Mouse (Mus musculus): ENCODE measurements around the gene Ndufaf1. TPM values are rescaled to one million over a fixed set of nuclear protein-coding genes. Genes with fewer than 3 reads are reported as not detected.
A peak's percentile ranks its signal among the peaks of the same experiment; 100 is the strongest.
"Not testable (repeated sequence)": the region's sequence is repeated elsewhere in the genome, so short reads cannot be mapped to it uniquely, and the experiment has no call there.

Gene Ndufaf1
- polyA plus RNA-seq, 1 experiment from 2014 or later: 30.8 TPM

DNA sequence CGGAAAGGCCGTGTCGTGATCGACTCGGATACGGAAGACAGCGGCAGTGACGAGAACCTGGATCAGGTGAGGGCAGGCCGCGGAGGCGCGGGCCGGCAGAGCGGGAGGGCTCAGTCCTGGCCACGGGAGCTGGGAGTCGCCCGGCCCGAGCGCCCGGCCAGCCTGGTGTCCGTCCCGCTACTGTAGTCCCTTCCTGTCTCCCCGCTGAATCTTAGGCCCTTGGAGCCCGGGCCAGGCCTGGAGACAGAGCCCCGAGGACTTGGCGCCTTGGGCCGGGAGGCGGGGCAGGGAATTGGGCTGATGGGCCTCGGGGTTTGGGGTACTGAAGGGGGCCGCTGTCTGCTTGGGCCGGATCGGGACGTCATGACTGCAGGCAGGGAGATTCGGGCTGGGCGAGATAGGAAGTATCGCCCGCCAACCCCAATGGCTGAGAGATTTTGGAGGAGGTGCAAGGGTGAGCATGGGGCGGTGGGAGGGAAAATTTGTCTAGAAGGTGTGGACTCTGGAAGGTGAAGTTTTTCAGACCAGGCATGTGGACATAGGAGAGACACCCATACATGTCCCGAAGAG, 12.7 kb upstream of the Ndufaf1 start:
- H3K4me1 ChIP-seq (replicated peaks): peaks cover 29% of the 10 kb centered on the region
- peak overlapping the region; percentile 95 for H3K9ac ChIP-seq
- H3K36me3 ChIP-seq (replicated peaks): 0 out of 2 replicates have a peak, but pooled peaks cover 3% of the 10 kb centered on the region
- H3K27ac ChIP-seq (replicated peaks): peak overlapping the region; percentile 88
- peak overlapping the region; percentile 95 for H3K4me3 ChIP-seq (replicated peaks)
- peaks cover 8% of the 10 kb centered on the region for H3K27me3 ChIP-seq
- 0% methylated on average over 36 of the region's 39 CpGs for WGBS (ENCODE audit: insufficient replicate concordance)
- peak overlapping the region; percentile 85 for H3K4me2 ChIP-seq
- ATAC-seq (ENCODE audit: insufficient read depth): peak; percentile 82
- H3K9me3 ChIP-seq (replicated peaks): no peaks in the 10 kb centered on the region

DNA sequence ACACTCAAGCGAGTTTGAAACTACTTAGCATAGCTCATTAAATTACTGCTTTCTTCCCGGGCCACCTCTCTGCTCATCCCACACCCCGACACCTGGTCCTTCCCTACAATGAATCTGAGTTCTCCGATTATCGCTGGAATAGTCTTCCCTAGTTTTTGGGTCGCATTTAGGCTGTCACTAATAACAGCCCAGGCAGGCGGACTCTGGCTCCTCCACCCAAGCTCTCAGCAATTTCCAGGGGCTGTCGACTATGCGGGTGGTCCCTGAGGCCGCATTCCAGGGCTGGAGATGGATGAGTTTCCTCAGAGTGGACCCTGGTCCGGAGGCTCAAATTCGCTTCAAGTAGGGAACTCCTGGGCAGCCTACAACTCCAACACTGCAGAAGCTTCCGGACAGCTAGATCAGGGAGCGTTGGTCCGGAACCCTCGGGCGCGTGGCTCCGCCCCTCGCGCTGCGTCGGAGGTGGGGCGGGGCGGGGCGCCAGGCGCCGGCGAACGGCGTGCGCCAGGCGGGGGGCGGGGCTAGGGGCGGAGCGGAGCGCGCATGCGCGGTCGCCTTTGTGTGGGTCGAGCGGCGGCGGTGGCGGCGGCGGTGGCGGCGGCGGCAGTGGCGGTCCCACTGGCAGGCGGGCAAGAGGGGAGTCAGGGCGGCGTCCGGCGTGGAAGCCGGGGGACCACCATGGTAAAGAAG, 12.0 kb upstream of the Ndufaf1 start, which contains the start of gene Rtf1:
Rtf1 (plus strand) TSS at position 544 of the 690 bp plus-strand sequence.
- WGBS (ENCODE audit: insufficient replicate concordance): under 1% methylated on average over 56 of the region's 58 CpGs
- Histone ChIP-seq H3K36me3 (replicated peaks) (0 out of 2 replicates have a peak, but pooled peaks cover under 1% of the 10 kb centered on the region), H3K4me3 (replicated peaks) (peak within 1 kb of the TSS; percentile 95), H3K9ac (peak within 1 kb of the TSS; percentile 95), H3K27ac (replicated peaks) (peak within 1 kb of the TSS; percentile 89), H3K9me3 (replicated peaks) (no peaks in the 10 kb centered on the region), H3K27me3 (peaks cover 8% of the 10 kb centered on the region), H3K4me2 (peak within 1 kb of the TSS; percentile 85), H3K4me1 (replicated peaks) (peaks cover 26% of the 10 kb centered on the region)
- peak; percentile 93 for ATAC-seq (ENCODE audit: insufficient read depth)

DNA sequence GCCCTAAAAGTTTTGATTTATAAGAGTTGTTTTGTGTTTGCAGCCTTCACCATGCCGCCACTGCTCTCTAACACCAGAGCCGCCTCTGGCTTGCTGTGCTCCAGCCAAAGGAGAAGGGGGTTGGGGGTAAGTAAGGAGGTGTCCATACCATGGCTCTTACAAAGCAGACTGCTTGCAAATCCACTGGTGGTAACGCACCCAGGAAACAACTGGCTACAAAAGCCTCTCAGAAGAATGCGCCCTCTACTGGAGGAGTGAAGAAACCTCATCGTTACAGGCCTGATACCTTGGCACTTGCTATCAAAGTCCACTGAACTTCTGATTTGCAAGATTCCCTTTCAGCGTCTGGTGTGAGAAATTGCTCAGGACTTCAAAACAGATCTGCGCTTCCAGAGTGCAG, 6.4 kb upstream of the Ndufaf1 start:
- Histone ChIP-seq H3K4me3 (replicated peaks) (no peak overlapping the region), H3K9ac (no peak overlapping the region), H3K27me3 (peaks cover 8% of the 10 kb centered on the region), H3K4me2 (no peak overlapping the region), H3K36me3 (replicated peaks) (no peaks in the 10 kb centered on the region), H3K4me1 (replicated peaks) (peaks cover 15% of the 10 kb centered on the region), H3K9me3 (replicated peaks) (no peaks in the 10 kb centered on the region), H3K27ac (replicated peaks) (no peak overlapping the region)
- WGBS (ENCODE audit: insufficient replicate concordance): 24% methylated on average over 7 of the region's 7 CpGs
- no peak for ATAC-seq (ENCODE audit: insufficient read depth)

DNA sequence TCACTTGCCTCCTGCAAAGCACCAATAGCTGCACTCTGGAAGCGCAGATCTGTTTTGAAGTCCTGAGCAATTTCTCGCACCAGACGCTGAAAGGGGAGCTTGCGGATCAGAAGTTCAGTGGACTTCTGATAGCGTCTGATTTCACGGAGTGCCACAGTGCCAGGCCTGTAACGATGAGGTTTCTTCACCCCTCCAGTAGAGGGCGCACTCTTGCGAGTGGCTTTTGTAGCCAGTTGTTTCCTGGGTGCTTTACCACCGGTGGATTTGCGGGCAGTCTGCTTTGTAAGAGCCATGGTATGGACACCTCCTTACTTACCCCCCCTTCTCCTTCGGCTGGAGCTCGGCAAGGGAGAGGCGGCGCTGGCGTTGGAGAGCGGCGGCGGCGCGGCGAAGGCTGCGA, 3.1 kb upstream of the Ndufaf1 start:
- not testable (repeated sequence) for ATAC-seq (ENCODE audit: insufficient read depth); H3K27me3 ChIP-seq; H3K4me2 ChIP-seq; H3K36me3 ChIP-seq (replicated peaks); H3K4me3 ChIP-seq (replicated peaks); H3K27ac ChIP-seq (replicated peaks); H3K9ac ChIP-seq; H3K9me3 ChIP-seq (replicated peaks)
- WGBS (ENCODE audit: insufficient replicate concordance): 66% methylated on average over 20 of the region's 23 CpGs
- peaks cover 28% of the 10 kb centered on the region for H3K4me1 ChIP-seq (replicated peaks)

DNA sequence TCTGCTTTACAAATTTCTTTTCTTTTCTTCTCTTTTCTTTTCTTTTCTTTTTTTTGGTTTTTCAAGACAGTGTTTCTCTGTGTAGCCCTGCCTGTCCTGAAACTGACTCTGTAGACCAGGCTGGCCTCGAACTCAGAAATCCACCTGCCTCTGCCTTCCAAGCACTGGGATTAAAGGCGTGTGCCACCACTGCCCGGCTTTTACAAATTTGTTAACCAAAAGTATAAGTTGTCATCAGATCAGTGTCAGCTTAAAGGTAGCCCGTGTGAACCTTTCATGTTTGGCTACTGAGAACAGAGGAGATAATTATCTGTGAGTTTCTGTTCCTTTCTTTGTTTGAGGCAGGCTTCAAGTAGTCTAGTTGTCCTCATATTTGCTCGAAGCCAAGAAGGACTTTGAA, 18.4 kb downstream of the Ndufaf1 start:
- H3K4me2 ChIP-seq: no peak overlapping the region
- no peak overlapping the region for H3K27ac ChIP-seq (replicated peaks)
- no peak overlapping the region for H3K9ac ChIP-seq
- H3K4me1 ChIP-seq (replicated peaks): no peaks in the 10 kb centered on the region
- H3K27me3 ChIP-seq: no peaks in the 10 kb centered on the region
- H3K9me3 ChIP-seq (replicated peaks): no peaks in the 10 kb centered on the region
- no peak overlapping the region for H3K4me3 ChIP-seq (replicated peaks)
- no peak for ATAC-seq (ENCODE audit: insufficient read depth)
- H3K36me3 ChIP-seq (replicated peaks): peaks cover 100% of the 10 kb centered on the region
- WGBS (ENCODE audit: insufficient replicate concordance): 83% methylated on average over 5 of the region's 5 CpGs

DNA sequence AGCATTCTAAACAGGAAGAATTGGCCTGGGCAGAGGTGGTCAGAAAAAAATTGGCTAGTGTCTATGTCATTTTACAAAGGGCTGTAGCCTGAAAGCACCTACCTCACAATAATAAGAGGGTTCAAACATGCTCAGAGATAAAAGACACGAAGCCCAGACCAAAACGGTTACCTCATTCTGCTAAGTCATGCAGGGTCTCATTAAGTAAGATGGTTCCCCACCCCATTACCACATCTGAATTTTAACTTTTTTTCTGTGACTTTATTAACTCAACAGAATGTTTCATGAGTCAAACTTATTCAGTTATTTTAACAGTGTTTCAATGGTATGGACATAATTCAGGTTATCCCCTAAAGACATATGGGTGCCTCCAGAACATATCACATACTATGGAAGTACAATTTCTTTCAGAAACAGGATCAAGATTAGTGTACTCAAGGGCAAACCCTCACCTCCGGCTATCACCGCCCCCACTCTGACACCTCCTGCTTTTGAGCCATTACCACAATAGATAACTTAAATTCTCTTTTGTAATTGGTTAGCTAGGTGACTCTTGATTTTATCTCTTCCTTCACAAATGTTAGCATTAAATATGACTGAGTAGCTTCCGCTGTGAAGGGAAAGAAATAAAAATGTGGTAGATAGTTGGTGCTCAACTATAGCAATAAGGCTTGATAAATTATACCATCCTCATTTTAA, 21.3 kb downstream of the Ndufaf1 start:
- no peak overlapping the region for H3K4me3 ChIP-seq (replicated peaks)
- WGBS (ENCODE audit: insufficient replicate concordance): 82% methylated on average over 5 of the region's 5 CpGs
- no peak overlapping the region for H3K9ac ChIP-seq
- no peaks in the 10 kb centered on the region for H3K27me3 ChIP-seq
- H3K4me1 ChIP-seq (replicated peaks): no peaks in the 10 kb centered on the region
- H3K4me2 ChIP-seq: no peak overlapping the region
- H3K9me3 ChIP-seq (replicated peaks): no peaks in the 10 kb centered on the region
- no peak for ATAC-seq (ENCODE audit: insufficient read depth)
- H3K36me3 ChIP-seq (replicated peaks): peaks cover 100% of the 10 kb centered on the region
- no peak overlapping the region for H3K27ac ChIP-seq (replicated peaks)

DNA sequence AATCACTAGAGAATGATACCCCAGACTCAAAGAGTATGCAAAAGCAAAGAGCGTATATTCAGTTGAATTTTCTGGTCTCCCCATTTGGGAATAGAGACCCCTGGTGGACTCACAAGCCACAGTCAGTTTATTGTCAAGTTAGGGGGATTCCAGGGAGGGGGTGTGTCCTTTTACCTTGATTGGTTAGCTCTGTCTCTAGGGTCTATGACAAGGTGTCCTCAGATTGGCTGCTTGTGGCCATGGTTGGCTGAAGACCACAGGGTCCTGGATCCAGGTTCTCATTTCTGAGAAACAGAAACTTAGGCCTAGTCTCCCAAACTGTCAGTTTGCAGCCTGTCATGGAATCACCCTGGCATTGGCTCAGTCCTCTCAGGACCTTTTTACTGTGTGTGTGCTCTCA, 25.8 kb downstream of the Ndufaf1 start:
- ATAC-seq (ENCODE audit: insufficient read depth): no peak
- Histone ChIP-seq H3K4me1 (replicated peaks) (no peaks in the 10 kb centered on the region), H3K36me3 (replicated peaks) (peaks cover 100% of the 10 kb centered on the region), H3K27me3 (no peaks in the 10 kb centered on the region), H3K9ac (no peak overlapping the region), H3K9me3 (replicated peaks) (no peaks in the 10 kb centered on the region), H3K4me3 (replicated peaks) (no peak overlapping the region), H3K4me2 (no peak overlapping the region), H3K27ac (replicated peaks) (no peak overlapping the region)
- WGBS (ENCODE audit: insufficient replicate concordance): 89% methylated on average over 1 of the region's 1 CpGs

DNA sequence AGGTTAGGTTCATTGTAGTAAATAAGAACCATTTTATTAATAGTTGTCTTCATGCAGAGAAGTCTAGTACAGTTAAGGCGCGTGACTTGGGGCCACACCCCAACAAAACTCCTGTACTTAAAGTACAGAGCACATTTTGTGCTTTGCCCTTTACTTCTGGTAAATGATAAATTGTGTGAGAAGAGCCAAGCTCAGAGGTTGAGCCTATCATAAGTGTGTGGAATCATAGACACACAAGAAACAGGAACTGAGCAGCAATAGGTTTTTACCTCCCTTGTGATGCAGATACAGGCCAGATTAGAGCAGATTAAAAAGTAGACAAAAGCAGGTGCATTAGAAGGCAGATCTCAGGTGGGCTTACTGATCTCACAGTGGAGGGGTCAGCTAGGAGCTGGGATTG, 41.3 kb downstream of the Ndufaf1 start:
- Histone ChIP-seq H3K27me3 (no peaks in the 10 kb centered on the region), H3K36me3 (replicated peaks) (peaks cover 55% of the 10 kb centered on the region), H3K27ac (replicated peaks) (no peak overlapping the region), H3K4me2 (peak overlapping the region; percentile 76), H3K4me1 (replicated peaks) (peaks cover 39% of the 10 kb centered on the region), H3K9ac (peak overlapping the region; percentile 39), H3K9me3 (replicated peaks) (no peaks in the 10 kb centered on the region), H3K4me3 (replicated peaks) (peak overlapping the region; percentile 83)
- WGBS (ENCODE audit: insufficient replicate concordance): 83% methylated on average over 2 of the region's 2 CpGs
- no peak for ATAC-seq (ENCODE audit: insufficient read depth)

DNA sequence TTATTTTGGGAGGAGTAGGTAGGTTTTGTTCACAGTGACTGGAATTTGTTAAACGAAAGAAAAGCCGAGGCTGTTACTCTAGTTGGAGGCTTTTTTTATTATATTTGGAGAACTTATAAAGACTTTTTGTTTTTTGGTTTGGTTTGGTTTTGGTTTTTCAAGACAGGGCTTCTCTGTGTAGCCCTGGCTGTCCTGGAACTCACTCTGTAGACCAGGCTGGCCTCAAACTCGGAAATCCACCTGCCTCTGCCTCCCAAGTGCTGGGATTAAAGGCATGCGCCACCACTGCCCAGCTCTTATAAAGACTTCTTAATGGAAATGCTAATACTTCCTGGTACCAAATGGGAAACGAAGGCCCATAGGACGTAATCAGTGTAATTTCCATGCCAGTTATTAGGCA, 43.6 kb downstream of the Ndufaf1 start:
- not testable (repeated sequence) for ATAC-seq (ENCODE audit: insufficient read depth); H3K27me3 ChIP-seq; H3K9me3 ChIP-seq (replicated peaks)
- WGBS (ENCODE audit: insufficient replicate concordance): under 1% methylated on average over 6 of the region's 6 CpGs
- Histone ChIP-seq H3K27ac (replicated peaks) (peak overlapping the region; percentile 85), H3K4me2 (peak overlapping the region; percentile 76), H3K36me3 (replicated peaks) (peaks cover 45% of the 10 kb centered on the region), H3K4me3 (replicated peaks) (peak overlapping the region; percentile 83), H3K9ac (peak overlapping the region; percentile 69), H3K4me1 (replicated peaks) (peaks cover 46% of the 10 kb centered on the region)

DNA sequence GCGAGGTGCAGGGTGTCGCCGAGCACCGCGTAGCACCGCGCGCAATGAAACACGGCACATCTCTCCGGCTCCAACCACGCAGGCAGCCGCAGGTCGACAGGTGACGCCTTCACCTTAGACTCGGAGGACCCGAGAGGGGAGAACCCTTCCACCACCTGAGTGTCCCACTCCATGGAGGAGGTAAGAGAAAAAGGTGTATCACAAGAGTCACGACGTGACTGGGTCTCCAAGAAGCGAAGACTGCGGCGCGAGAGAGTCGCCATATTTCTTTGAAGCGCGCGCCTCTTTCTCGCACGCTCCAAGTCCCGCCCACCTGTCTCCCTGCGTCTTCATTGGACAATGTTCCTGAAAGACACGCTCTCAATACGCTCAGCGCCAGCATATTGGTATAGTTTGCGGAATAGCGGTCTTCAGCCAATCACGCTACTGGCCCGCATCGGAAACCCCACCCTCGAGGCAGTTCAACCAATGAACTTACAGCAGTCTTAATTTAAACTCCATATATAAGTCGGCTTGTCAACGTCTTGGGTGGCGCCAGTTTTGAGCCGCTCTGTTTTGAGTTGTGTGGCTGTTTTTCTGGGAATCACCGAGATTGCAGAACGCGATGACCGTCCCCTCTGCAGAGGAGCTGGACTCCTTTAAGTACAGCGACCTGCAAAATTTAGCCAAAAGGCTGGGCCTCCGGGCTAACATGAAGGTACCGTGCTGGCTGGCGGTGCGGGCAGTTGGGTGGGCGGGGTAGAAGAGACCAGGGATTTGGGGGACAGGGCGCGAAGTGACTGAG, 44.2 kb downstream of the Ndufaf1 start, which contains the start of the genes Nusap1 and Oip5:
Nusap1 (plus strand) TSS at position 100 of the 784 bp plus-strand sequence.
Oip5 (minus strand) TSS at position 271 of the 784 bp plus-strand sequence.
- peak within 1 kb of the TSS; percentile 88 for H3K9ac ChIP-seq
- peak within 1 kb of the TSS; percentile 83 for H3K4me3 ChIP-seq (replicated peaks)
- H3K4me1 ChIP-seq (replicated peaks): peaks cover 44% of the 10 kb centered on the region
- peak; percentile 98 for ATAC-seq (ENCODE audit: insufficient read depth)
- H3K9me3 ChIP-seq (replicated peaks): no peaks in the 10 kb centered on the region
- H3K27me3 ChIP-seq: no peaks in the 10 kb centered on the region
- under 1% methylated on average over 55 of the region's 55 CpGs for WGBS (ENCODE audit: insufficient replicate concordance)
- H3K27ac ChIP-seq (replicated peaks): peak within 1 kb of the TSS; percentile 98
- H3K4me2 ChIP-seq: peak within 1 kb of the TSS; percentile 76
- peaks cover 44% of the 10 kb centered on the region for H3K36me3 ChIP-seq (replicated peaks)
